Mouse (Mus musculus): Measurements from ENCODE around the gene Sun3.

DNA sequence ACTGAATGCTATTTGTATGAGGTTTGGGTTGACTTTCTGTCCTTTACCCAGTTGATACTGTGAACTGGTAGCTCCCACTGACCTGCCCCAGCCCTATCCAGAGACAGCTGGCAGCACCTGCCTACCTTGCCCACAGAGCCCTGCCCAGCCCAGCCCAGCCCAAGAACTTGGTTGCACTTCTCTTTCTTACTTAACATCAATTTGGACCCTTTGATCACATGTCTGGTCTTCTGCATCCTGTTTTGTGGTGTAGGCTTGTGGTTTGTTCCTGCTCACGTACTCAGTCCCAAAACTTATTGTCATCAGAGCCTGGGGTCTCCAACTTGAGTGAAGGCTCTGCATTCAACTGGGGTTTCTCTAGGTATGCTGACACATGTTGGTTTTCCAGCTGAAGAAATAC, 11.2 kb upstream of the Sun3 start:
- TF ChIP-seq ZC3H11A (IDR thresholded peaks at IDR 0.05; ENCODE audit: borderline replicate concordance, low read depth, low read length) (no peak), HCFC1 (IDR thresholded peaks at IDR 0.05; ENCODE audit: borderline replicate concordance, insufficient read depth, low read length) (no peak), MAFK (IDR thresholded peaks at IDR 0.05; ENCODE audit: insufficient read depth, low read depth, low read length) (no peak), ZNF384 (IDR thresholded peaks at IDR 0.05; ENCODE audit: low read depth, low read length) (no peak), CHD2 (IDR thresholded peaks at IDR 0.05; ENCODE audit: low read depth, low read length) (no peak)
